Comparison of ENCODE assay signal across 30 mouse cellular contexts in the genomic region with DNA sequence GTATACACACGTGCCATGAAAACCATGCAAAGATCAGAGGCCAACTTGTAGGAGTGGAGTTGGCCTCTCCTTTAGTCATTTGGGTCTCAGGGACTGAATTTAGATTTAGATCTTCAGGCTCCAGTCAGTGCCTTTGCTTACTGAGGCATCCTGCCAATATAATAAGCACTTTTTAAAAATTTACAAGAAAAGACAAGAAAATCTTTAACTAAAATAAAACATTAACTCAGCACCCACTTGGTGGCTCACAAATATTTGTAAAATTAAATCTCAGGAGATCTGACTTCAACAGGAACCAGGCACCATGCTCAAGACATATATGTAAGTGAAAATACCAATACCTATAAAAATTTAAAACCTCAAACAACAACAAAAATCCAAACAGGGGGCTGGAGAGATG. TPM values are rescaled to one million over a fixed set of nuclear protein-coding genes. Genes with fewer than 3 reads are reported as not detected.
"Had no signal": no experiment of that assay in that cellular context is flagged by ENCODE, and none has a peak within 500 bp of the region (broad histone marks: within the 10 kb centered on the region; RNA-seq: fewer than 3 reads in every experiment).

No protein-coding gene starts in this region.

- H3K4me3 ChIP-seq: embryonic facial prominence, embryonic 10.5 days; embryonic facial prominence, embryonic 12.5 days; embryonic facial prominence, embryonic 13.5 days; embryonic facial prominence, embryonic 15.5 days; erythroblast, embryonic 14.5 days; forebrain, embryonic 10.5 days; forebrain, embryonic 12.5 days; forebrain, embryonic 13.5 days; forebrain, embryonic 15.5 days; gastrocnemius, adult 2 months had no signal

- H3K9ac ChIP-seq: embryonic facial prominence, embryonic 12.5 days; embryonic facial prominence, embryonic 13.5 days; embryonic facial prominence, embryonic 15.5 days; forebrain, embryonic 12.5 days; forebrain, embryonic 13.5 days; forebrain, embryonic 15.5 days; forebrain, postnatal 0 days had no signal

- H3K27me3 ChIP-seq: embryonic facial prominence, embryonic 12.5 days; embryonic facial prominence, embryonic 13.5 days; embryonic facial prominence, embryonic 15.5 days; forebrain, embryonic 12.5 days; forebrain, embryonic 13.5 days; forebrain, embryonic 15.5 days had no signal

- H3K27ac ChIP-seq: embryonic facial prominence, embryonic 10.5 days; embryonic facial prominence, embryonic 12.5 days; embryonic facial prominence, embryonic 13.5 days; embryonic facial prominence, embryonic 15.5 days; forebrain, embryonic 10.5 days; forebrain, embryonic 12.5 days; forebrain, embryonic 13.5 days; forebrain, embryonic 15.5 days; gastrocnemius, adult 2 months had no signal

- H3K4me1 ChIP-seq: embryonic facial prominence, embryonic 10.5 days; embryonic facial prominence, embryonic 12.5 days; embryonic facial prominence, embryonic 13.5 days; embryonic facial prominence, embryonic 15.5 days; forebrain, embryonic 10.5 days; forebrain, embryonic 12.5 days; forebrain, embryonic 13.5 days; forebrain, embryonic 15.5 days had no signal

- H3K4me2 ChIP-seq: embryonic facial prominence, embryonic 12.5 days; embryonic facial prominence, embryonic 13.5 days; embryonic facial prominence, embryonic 15.5 days; forebrain, embryonic 12.5 days; forebrain, embryonic 13.5 days; forebrain, embryonic 15.5 days had no signal

- ATAC-seq: forebrain, embryonic 13.5 days; forebrain, embryonic 14.5 days; forebrain, embryonic 15.5 days; forebrain, embryonic 16.5 days; forebrain, postnatal 0 days had no signal

- H3K9me3 ChIP-seq: embryonic facial prominence, embryonic 10.5 days; embryonic facial prominence, embryonic 12.5 days; embryonic facial prominence, embryonic 13.5 days; embryonic facial prominence, embryonic 15.5 days; forebrain, embryonic 10.5 days; forebrain, embryonic 12.5 days; forebrain, embryonic 13.5 days; forebrain, embryonic 15.5 days had no signal

- DNase-seq: cerebellum, adult 2 months; cerebellum, adult 8-10 months; cerebellum, adult 9-10 months; cerebellum, adult 9-11 months; cerebellum, postnatal 10 days; cerebellum, postnatal 14 days; cerebellum, postnatal 25 days; cerebellum, postnatal 36 days; embryo, embryonic 11 days; forebrain, postnatal 0 days; gastrocnemius, adult 2 months; gastrocnemius, postnatal 10 days; gastrocnemius, postnatal 14 days; gastrocnemius, postnatal 25 days; gastrocnemius, postnatal 36 days; heart, adult 11 months; heart, adult 18-20 months had no signal

RNA-seq across cellular contexts. Expression of gene Sync, which starts 33.5 kb away (rescaled TPM):
- total RNA-seq: common myeloid progenitor, adult 5-6 weeks; granulocyte monocyte progenitor cell, adult 5-6 weeks had no signal
- polyA plus RNA-seq: erythroblast, embryonic 14.5 days had no signal
